Mouse (Mus musculus): ENCODE measurements around the gene Atp6v1e1. TPM values are rescaled to one million over a fixed set of nuclear protein-coding genes. Genes with fewer than 3 reads are reported as not detected.
"Not testable (repeated sequence)": the region's sequence is repeated elsewhere in the genome, so short reads cannot be mapped to it uniquely, and the experiment has no call there.

Atp6v1e1 gene
- 121 TPM in 2 replicates for polyA plus RNA-seq (2016; fragmentation: Nextera tagmentation; extraction: Ambion mirVana)

DNA sequence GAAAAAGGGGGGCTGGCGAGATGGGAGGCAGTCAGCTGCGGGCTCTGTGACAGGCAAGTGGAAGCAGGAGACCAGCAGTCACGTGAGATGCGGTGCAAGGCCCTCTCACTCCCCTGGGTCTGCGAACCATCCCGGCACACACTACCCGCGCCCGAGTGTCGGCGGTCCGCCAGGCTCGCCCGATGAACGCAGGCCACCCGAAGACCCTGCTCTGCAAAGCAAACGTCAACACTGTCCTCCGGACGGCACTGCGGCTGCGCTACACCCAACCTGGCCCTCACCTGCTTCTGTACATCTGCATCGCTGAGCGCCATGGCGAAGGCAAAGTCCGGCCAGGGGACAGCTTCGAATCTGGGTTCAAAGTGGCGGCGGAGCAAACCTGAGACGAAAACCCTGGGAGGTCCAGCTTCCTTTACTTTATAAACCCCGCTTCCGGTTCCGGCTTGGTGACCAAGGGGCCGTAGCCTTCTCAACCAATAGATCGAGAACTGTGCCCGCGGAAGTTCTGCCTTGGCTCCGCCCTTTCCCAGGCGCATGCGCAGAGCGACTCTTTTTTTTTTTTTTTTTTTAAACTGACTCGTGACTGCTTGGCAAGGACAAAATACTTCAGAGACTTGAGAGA is at the start of gene Atp6v1e1:
TSS of gene Atp6v1e1 (minus strand) at position 487 of the 622 bp plus-strand sequence.
- WGBS: under 1% methylated on average over 39 of the region's 41 CpGs
- Histone ChIP-seq H3K4me1 (peaks cover 9% of the 10 kb centered on the region), H3K9ac (peak within 1 kb of the TSS; percentile 87), H3K4me3 (peak within 1 kb of the TSS; percentile 93), H3K9me3 (no peaks in the 10 kb centered on the region), H3K36me3 (peaks cover 20% of the 10 kb centered on the region), H3K27ac (peak within 1 kb of the TSS; percentile 89), H3K27me3 (no peaks in the 10 kb centered on the region), H3K4me2 (replicated peaks) (peak within 1 kb of the TSS; percentile 69)
- ATAC-seq (ENCODE audit: insufficient number of reproducible peaks, insufficient read depth, low FRiP score, low TSS enrichment): peak; percentile 91

DNA sequence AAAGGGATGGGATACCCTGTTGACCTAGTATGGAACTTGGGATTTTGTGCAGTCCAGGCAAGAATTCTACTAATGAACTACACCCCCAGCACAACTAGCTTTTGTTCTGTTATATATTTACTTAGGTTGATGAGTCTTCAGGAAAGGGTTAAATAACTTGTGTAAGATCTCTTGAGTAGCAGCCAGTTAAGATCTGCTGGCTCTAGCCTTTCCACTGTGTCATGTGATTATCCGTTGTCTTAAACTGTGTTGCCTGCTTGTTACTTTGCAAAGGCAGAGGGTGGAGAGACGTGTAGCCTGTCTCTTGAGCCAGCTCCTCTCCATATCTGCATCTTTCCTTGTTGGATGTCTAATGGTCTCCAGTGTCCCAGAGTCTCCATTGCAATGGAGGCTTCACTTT is 48.7 kb upstream of the Atp6v1e1 start:
- Histone ChIP-seq H3K27me3 (no peaks in the 10 kb centered on the region), H3K4me2 (replicated peaks) (no peak overlapping the region), H3K9ac (no peak overlapping the region), H3K4me3 (no peak overlapping the region), H3K4me1 (no peaks in the 10 kb centered on the region), H3K27ac (no peak overlapping the region), H3K9me3 (no peaks in the 10 kb centered on the region), H3K36me3 (peaks cover 6% of the 10 kb centered on the region)
- no peak for ATAC-seq (ENCODE audit: insufficient number of reproducible peaks, insufficient read depth, low FRiP score, low TSS enrichment)
- WGBS: 77% methylated on average over 2 of the region's 2 CpGs

DNA sequence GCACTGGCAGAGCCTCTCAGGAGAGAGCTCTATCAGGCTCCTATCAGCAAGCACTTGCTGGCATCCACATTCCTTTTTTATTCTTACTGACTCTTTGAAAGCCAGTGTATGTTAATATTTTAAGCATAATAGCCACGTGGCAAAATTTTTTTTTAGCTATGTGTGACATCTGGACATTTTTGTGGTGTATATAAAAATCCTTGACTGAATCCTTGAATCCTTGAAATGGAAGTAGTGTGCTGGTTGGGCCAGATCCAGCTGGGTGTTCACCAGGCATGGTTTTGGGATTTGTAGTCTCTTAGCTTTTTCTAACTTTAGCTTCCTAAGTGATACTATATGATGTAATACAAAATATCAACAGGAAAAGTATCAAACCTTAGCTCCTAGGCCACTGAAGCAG is 46.2 kb upstream of the Atp6v1e1 start:
- 75% methylated on average over 1 of the region's 1 CpGs for WGBS
- no peaks in the 10 kb centered on the region for H3K9me3 ChIP-seq
- no peaks in the 10 kb centered on the region for H3K27me3 ChIP-seq
- no peak for ATAC-seq (ENCODE audit: insufficient number of reproducible peaks, insufficient read depth, low FRiP score, low TSS enrichment)
- no peak overlapping the region for H3K4me2 ChIP-seq (replicated peaks)
- peaks cover 6% of the 10 kb centered on the region for H3K36me3 ChIP-seq
- no peak overlapping the region for H3K4me3 ChIP-seq
- H3K9ac ChIP-seq: no peak overlapping the region
- no peak overlapping the region for H3K27ac ChIP-seq
- no peaks in the 10 kb centered on the region for H3K4me1 ChIP-seq

DNA sequence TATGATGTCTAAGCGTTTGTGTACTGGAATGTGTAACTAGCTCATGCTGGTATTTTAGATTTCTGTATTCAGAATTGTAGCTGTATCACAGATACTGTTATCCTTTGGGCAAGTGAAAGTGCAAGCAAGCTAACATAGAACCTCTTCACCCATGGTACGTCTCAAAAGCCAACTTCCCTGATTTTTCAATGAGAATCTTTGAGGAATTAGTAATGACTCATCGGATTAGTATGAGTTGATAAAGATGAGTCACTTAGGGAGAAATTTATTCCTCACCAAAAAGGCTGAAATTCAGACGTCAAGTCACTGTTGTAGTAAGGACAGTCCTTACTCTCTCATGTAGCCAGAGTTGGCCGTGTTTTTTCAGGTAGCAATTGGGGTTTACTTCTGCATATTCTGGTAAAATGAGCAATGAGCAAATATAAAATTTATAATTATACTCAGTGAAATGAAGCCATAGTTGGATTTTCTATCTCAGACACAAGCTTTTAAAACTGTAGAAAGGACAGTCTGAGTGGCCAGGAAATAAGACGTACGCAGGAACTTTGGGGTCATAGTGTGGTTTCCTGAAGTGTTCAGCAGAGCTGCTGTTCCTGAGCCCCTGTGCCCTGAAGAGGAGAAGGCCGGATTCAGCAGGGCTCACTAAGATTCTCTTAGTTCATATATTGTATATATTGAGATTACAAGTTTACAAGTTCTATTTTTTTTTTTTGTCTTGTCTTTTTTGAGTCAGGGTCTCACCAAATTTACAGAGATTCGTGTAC is 43.6 kb upstream of the Atp6v1e1 start:
- H3K36me3 ChIP-seq: peaks cover 9% of the 10 kb centered on the region; the same call in 1 of the 2 replicates

DNA sequence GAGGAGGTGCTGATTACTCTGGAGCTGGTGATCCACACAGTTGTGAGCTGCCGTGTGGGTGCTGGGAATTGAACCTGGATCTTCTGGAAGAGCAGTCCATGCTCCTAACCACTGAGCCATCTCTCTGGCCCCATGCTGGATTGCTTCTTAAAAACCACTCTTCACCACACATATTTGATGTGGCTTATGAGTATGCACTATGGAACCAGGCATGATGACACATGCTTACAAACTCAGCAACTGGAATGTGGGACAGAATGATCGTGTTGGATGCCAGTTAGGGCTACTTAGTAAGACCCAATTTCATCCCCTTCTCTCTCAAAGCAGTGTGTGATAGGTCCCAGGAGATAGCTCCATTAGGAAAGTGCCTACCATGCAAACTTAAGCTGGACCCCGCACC is 37.5 kb upstream of the Atp6v1e1 start:
- Histone ChIP-seq H3K36me3 (peaks cover 27% of the 10 kb centered on the region), H3K27ac (no peak overlapping the region), H3K4me2 (replicated peaks) (no peak overlapping the region), H3K4me1 (no peaks in the 10 kb centered on the region), H3K4me3 (no peak overlapping the region), H3K9me3 (no peaks in the 10 kb centered on the region), H3K9ac (no peak overlapping the region), H3K27me3 (no peaks in the 10 kb centered on the region)
- WGBS: 96% methylated on average over 3 of the region's 3 CpGs
- no peak for ATAC-seq (ENCODE audit: insufficient number of reproducible peaks, insufficient read depth, low FRiP score, low TSS enrichment)

More for the DNA sequence above, 43.6 kb upstream of the Atp6v1e1 start:
- no peak overlapping the region for H3K4me3 ChIP-seq
- no peak overlapping the region for H3K4me2 ChIP-seq (replicated peaks)
- no peak for ATAC-seq (ENCODE audit: insufficient number of reproducible peaks, insufficient read depth, low FRiP score, low TSS enrichment)
- H3K4me1 ChIP-seq: no peaks in the 10 kb centered on the region
- no peak overlapping the region for H3K27ac ChIP-seq
- no peaks in the 10 kb centered on the region for H3K27me3 ChIP-seq
- no peak overlapping the region for H3K9ac ChIP-seq
- no peaks in the 10 kb centered on the region for H3K9me3 ChIP-seq
- 86% methylated on average over 9 of the region's 9 CpGs for whole genome bisulfite sequencing

DNA sequence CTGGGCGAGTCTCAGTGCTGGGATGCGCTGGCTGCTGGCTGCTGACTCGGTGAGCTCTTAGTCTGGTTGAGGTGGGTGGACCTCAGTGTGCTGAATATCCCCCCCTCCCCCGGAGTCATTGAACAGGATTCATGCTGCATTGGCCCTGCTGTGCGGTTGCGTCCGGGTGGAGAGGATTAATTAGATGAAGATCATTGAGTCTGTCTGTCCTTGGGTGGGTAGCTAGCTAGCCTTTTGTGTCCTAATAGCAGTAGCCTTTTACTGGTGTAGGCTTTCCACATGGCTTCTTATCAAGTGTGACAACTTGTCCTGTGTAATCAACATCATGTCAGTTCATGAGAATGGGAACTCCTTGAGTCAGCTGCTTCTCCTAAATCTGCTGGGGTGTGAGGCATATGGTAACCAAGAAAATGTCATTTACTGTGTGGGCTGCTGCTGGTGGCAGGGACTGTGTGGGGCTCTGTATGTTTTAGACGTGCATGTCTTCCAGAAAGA is 35.7 kb upstream of the Atp6v1e1 start:
- Histone ChIP-seq H3K4me1 (no peaks in the 10 kb centered on the region), H3K4me3 (no peak overlapping the region), H3K4me2 (replicated peaks) (no peak overlapping the region), H3K27me3 (no peaks in the 10 kb centered on the region), H3K36me3 (peaks cover 32% of the 10 kb centered on the region), H3K9ac (no peak overlapping the region), H3K9me3 (no peaks in the 10 kb centered on the region), H3K27ac (no peak overlapping the region)
- 71% methylated on average over 8 of the region's 8 CpGs for WGBS
- ATAC-seq (ENCODE audit: insufficient number of reproducible peaks, insufficient read depth, low FRiP score, low TSS enrichment): peak; percentile 80

DNA sequence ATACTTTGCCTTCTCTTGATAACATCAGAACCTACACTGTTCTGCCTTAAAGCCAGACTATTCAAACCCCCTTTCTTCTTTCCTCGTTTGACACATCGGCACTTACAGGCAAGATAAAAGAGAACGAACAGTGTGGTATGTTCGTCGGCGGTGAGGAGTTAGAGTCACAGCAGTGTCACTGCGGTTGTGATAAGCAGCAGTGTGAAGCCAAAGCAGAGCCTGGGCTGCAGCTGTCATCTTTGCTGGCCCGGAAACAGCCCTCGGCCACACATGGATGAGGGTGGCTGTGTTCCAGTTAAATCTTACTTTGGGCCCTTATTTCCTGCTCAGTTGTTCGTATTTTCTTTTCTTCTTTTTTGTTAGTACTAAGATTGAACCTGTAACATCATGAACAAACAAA is 31.8 kb upstream of the Atp6v1e1 start:
- ATAC-seq (ENCODE audit: insufficient number of reproducible peaks, insufficient read depth, low FRiP score, low TSS enrichment): no peak

DNA sequence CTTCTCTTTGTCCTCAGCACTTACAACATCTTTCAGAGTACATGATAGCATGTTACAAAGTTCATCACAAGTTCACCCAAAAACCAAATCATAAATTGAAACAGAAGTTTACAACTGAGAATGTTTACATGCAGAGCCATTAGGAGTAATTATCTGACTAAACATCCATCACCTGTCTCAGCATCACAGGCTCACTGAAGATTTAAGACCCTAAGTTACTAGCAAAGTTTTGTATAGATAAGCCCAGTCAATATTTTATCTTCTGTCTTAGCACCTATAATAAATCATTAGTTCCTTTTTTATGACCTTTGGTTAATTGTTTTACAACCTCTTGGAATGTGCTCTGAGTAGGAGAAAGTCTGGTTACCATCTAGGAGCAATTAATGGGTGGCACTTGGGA is 28.1 kb upstream of the Atp6v1e1 start:
- H3K4me3 ChIP-seq; H3K27ac ChIP-seq; H3K9ac ChIP-seq; H3K4me1 ChIP-seq; H3K27me3 ChIP-seq; ATAC-seq (ENCODE audit: insufficient number of reproducible peaks, insufficient read depth, low FRiP score, low TSS enrichment); H3K4me2 ChIP-seq (replicated peaks); H3K9me3 ChIP-seq: not testable (repeated sequence)
- H3K36me3 ChIP-seq: peaks cover 38% of the 10 kb centered on the region

More for the DNA sequence above, 31.8 kb upstream of the Atp6v1e1 start:
- no peaks in the 10 kb centered on the region for H3K27me3 ChIP-seq
- WGBS: 89% methylated on average over 10 of the region's 10 CpGs
- no peak overlapping the region for H3K27ac ChIP-seq
- no peaks in the 10 kb centered on the region for H3K9me3 ChIP-seq
- no peak overlapping the region for H3K4me2 ChIP-seq (replicated peaks)
- no peak overlapping the region for H3K9ac ChIP-seq
- no peaks in the 10 kb centered on the region for H3K4me1 ChIP-seq
- H3K36me3 ChIP-seq: peaks cover 26% of the 10 kb centered on the region
- no peak overlapping the region for H3K4me3 ChIP-seq

DNA sequence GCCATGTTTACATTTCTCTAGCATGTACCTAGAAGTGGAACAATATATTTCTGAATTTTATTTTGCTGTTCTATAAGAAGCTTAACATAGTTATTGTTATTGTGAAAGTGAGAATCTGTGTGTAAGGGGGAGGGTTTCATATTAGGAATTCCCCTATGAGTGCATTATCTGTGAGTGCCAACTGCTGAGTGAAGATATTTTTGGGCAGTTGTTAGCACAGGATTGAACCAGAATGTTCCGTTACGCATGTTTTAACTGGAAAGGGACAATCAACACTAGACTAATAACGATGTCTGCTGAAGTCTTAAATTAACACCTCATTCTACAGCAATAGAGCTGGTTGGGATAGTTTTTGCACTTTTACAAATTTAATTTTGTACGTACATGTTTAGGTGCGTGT is 19.2 kb upstream of the Atp6v1e1 start:
- no peak overlapping the region for H3K9ac ChIP-seq
- WGBS: 97% methylated on average over 5 of the region's 5 CpGs
- no peak for ATAC-seq (ENCODE audit: insufficient number of reproducible peaks, insufficient read depth, low FRiP score, low TSS enrichment)
- no peak overlapping the region for H3K27ac ChIP-seq
- no peaks in the 10 kb centered on the region for H3K27me3 ChIP-seq
- H3K4me2 ChIP-seq (replicated peaks): no peak overlapping the region
- H3K4me1 ChIP-seq: peaks cover 5% of the 10 kb centered on the region; the same call in 1 of the 2 replicates
- H3K4me3 ChIP-seq: no peak overlapping the region
- H3K9me3 ChIP-seq: no peaks in the 10 kb centered on the region
- H3K36me3 ChIP-seq: 0 out of 2 replicates have a peak, but pooled peaks cover 7% of the 10 kb centered on the region

DNA sequence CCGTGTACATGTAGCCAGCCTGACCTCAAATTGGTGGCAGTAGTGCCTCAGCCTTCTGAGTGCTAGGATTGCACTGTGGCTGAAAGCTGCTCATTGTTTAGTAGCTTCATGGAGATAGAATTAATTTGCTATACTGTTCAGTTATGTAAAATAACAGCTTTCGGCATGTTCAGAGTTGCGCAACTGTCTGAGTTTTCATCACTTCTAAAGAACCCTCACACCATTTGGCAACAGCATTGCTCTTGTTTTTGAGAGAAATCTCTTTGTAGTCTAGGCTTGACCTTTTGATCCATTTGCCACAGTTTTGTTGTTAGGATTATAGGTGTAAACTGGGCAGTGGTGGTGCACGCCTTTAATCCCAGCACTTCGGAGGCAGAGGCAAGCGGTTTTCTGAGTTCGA is 17.7 kb upstream of the Atp6v1e1 start:
- ATAC-seq (ENCODE audit: insufficient number of reproducible peaks, insufficient read depth, low FRiP score, low TSS enrichment): no peak
- H3K36me3 ChIP-seq: 0 out of 2 replicates have a peak, but pooled peaks cover 7% of the 10 kb centered on the region
- H3K27ac ChIP-seq: no peak overlapping the region
- H3K4me2 ChIP-seq (replicated peaks): no peak overlapping the region
- H3K4me3 ChIP-seq: no peak overlapping the region
- WGBS: 95% methylated on average over 7 of the region's 7 CpGs
- peaks cover 5% of the 10 kb centered on the region; the same call in 1 of the 2 replicates for H3K4me1 ChIP-seq
- no peak overlapping the region for H3K9ac ChIP-seq
- no peaks in the 10 kb centered on the region for H3K9me3 ChIP-seq
- no peaks in the 10 kb centered on the region for H3K27me3 ChIP-seq

DNA sequence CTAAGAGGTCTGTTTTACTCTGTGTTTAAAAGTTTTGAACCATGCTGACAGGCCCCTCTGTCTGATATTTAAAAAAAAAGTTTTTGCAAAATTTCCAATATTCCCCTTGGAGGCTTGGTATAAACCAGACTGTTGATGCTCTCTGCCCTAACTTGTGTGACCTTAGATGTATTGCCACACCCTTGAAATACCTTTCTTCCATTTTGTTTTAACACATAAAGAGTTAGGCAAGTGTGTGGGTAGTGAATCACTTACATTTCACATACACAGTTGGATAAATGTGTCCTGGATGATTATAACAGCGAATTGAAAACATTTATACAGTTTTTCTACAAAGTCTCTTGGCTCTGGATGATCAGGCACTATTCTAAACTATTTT is 14.5 kb upstream of the Atp6v1e1 start:
- no peak for ATAC-seq (ENCODE audit: insufficient number of reproducible peaks, insufficient read depth, low FRiP score, low TSS enrichment)
- Histone ChIP-seq H3K9ac (peak overlapping the region; percentile 95), H3K4me3 (peak overlapping the region; percentile 95), H3K4me1 (peaks cover 5% of the 10 kb centered on the region; the same call in 1 of the 2 replicates), H3K9me3 (no peaks in the 10 kb centered on the region), H3K27ac (no peak overlapping the region), H3K36me3 (0 out of 2 replicates have a peak, but pooled peaks cover 7% of the 10 kb centered on the region), H3K27me3 (no peaks in the 10 kb centered on the region), H3K4me2 (replicated peaks) (peak overlapping the region; percentile 73)
- WGBS: 83% methylated on average over 1 of the region's 1 CpGs

Measured in embryonic facial prominence, embryonic 12.5 days (tissue).